Mouse (Mus musculus) ES-E14 (cell line): ENCODE measurements around the gene Actr3. TPM values are rescaled to one million over a fixed set of nuclear protein-coding genes. Genes with fewer than 3 reads are reported as not detected.

Source experiments
- DNase-seq: peaks from one replicate; pipeline ENCODE4 v3.0.0-alpha.2; 2013; ENCODE audit warnings: low read depth, low spot score
- H3K27ac ChIP-seq: 2 replicates; pipeline ENCODE4 v1.5.1; 2012; ENCODE audit warnings: low read depth, mild to moderate bottlenecking, low read length, moderate library complexity, mixed read lengths; ENCODE audit not compliant: poor library complexity, insufficient read depth, severe bottlenecking
- H3K36me3 ChIP-seq: 2 replicates; pipeline ENCODE4 v1.6.1; 2012; ENCODE audit warnings: mild to moderate bottlenecking, low read length, moderate library complexity, mixed read lengths; ENCODE audit not compliant: control insufficient read depth, poor library complexity, insufficient read depth, severe bottlenecking
- H3K4me1 ChIP-seq, 2 experiments: fragments of 150-350 bp in 1 of 2; sonication (generic) in 1 of 2; 2 replicates each; pipeline ENCODE4 v1.6.1; 2012; ENCODE audit warnings: low read length in 2 of 2, mild to moderate bottlenecking in 1 of 2, mixed read lengths in 1 of 2; ENCODE audit not compliant: control insufficient read depth in 2 of 2, insufficient read depth in 2 of 2, poor library complexity in 1 of 2
- H3K4me3 ChIP-seq, 2 experiments: fragments of 150-350 bp in 1 of 2; sonication (generic) in 1 of 2; 2 replicates each; pipeline ENCODE4 v1.5.1; 2012; ENCODE audit warnings: low read length in 2 of 2, low read depth in 1 of 2, mild to moderate bottlenecking in 1 of 2, mixed read lengths in 1 of 2; ENCODE audit not compliant: insufficient read depth in 1 of 2, poor library complexity in 1 of 2, severe bottlenecking in 1 of 2
- H3K9ac ChIP-seq: 2 replicates; pipeline ENCODE4 v1.6.1; 2012; ENCODE audit warnings: low read depth, mild to moderate bottlenecking, low read length, mixed read lengths; ENCODE audit not compliant: poor library complexity, insufficient read depth, severe bottlenecking
- H3K9me3 ChIP-seq: fragments of 150-350 bp; sonication (generic); 2 replicates; pipeline ENCODE4 v1.6.1; 2012; ENCODE audit warnings: low read depth, mild to moderate bottlenecking, low read length; ENCODE audit not compliant: control insufficient read depth, insufficient read depth
- CHD2 ChIP-seq: IDR thresholded peaks from 2 replicates; pipeline ENCODE4 v1.6.1; 2014; ENCODE audit warnings: mild to moderate bottlenecking, low read depth, low read length, inconsistent platforms
- HCFC1 ChIP-seq: IDR thresholded peaks from 2 replicates; pipeline ENCODE4 v1.6.1; 2012; ENCODE audit warnings: low read length, inconsistent platforms, borderline replicate concordance; ENCODE audit not compliant: insufficient read depth
- MAFK ChIP-seq: IDR thresholded peaks from 2 replicates; pipeline ENCODE4 v1.6.1; 2014; ENCODE audit warnings: mild to moderate bottlenecking, low read depth, low read length, inconsistent platforms; ENCODE audit not compliant: insufficient read depth
- ZC3H11A ChIP-seq: IDR thresholded peaks from 2 replicates; pipeline ENCODE4 v1.6.1; 2012; ENCODE audit warnings: low read depth, mild to moderate bottlenecking, inconsistent platforms, low read length, borderline replicate concordance
- ZNF384 ChIP-seq: IDR thresholded peaks from 2 replicates; pipeline ENCODE4 v1.6.1; 2012; ENCODE audit warnings: low read depth, low read length, inconsistent platforms
- in situ Hi-C, 2 experiments: fragments of 600-800 bp; cut with MboI; formaldehyde crosslinking; loops; one replicate each; pipeline ENCODE4 v1.15.1; 2025; ENCODE audit warnings: low sequenced_read_pairs in 2 of 2, inconsistent platforms in 1 of 2; ENCODE audit not compliant: unreplicated experiment in 2 of 2
- total RNA-seq: library from RNA; depleted of rRNA; stranded (reverse); fragments of 300-350 nt; gene quantifications from 2 replicates; pipeline ENCODE4 v1.2.3, GENCODE M21; 2012

Gene Actr3
- total RNA-seq, 1 experiment: 159 TPM

- Histone ChIP-seq H3K4me1 (no peaks in the 10 kb centered on the region), H3K9ac (no peak overlapping the region), H3K36me3 (no peaks in the 10 kb centered on the region), H3K27ac (no peak overlapping the region), H3K9me3 (no peaks in the 10 kb centered on the region), H3K4me3 (no peak overlapping the region)
- in situ Hi-C loops: no loop called here
- TF ChIP-seq HCFC1 (no peak), ZNF384 (no peak), MAFK (no peak), ZC3H11A (no peak), CHD2 (no peak)
- DNase-seq: no peak
Measured at GRCm38 (mm10) chr1:125388370-125388769, 47.2 kb downstream of the Actr3 start.

DNA sequence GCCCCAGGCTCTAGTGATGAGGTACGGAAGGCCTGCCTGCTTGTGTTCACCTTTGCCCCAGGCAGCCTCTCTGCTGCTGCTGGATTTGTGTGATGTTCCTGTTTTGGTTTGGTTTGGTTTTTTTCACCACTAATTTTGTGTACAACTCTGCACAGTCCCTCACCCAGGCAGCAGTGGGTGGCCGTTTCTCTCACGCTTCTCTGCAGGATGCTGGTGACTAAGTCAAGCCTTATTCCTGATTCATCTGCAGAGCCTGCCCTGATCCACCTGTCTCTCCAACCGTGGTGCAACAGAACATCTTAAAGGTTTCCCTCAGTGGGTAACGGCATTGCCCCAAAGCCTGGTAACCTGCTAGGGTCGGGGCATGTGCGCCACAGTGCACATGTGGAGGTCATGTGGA lies 49.3 kb downstream of the Actr3 start:
- Histone ChIP-seq H3K9ac (no peak overlapping the region), H3K36me3 (no peaks in the 10 kb centered on the region), H3K4me3 (no peak overlapping the region), H3K4me1 (no peaks in the 10 kb centered on the region), H3K27ac (no peak overlapping the region), H3K9me3 (no peaks in the 10 kb centered on the region)
- in situ Hi-C loops: no loop called here
- DNase-seq: no peak
- no peak for TF ChIP-seq CHD2
- TF ChIP-seq HCFC1: no peak
- no peak for TF ChIP-seq ZNF384
- TF ChIP-seq ZC3H11A: no peak
- no peak for TF ChIP-seq MAFK

- Histone ChIP-seq H3K27ac (no peak overlapping the region), H3K4me1 (no peaks in the 10 kb centered on the region), H3K9me3 (no peaks in the 10 kb centered on the region), H3K9ac (no peak overlapping the region), H3K4me3 (no peak overlapping the region), H3K36me3 (no peaks in the 10 kb centered on the region)
- in situ Hi-C loops: no loop called here
- peak; percentile 43 for DNase-seq
- no peak for TF ChIP-seq MAFK
- no peak for TF ChIP-seq HCFC1
- no peak for TF ChIP-seq CHD2
- no peak for TF ChIP-seq ZC3H11A
- no peak for TF ChIP-seq ZNF384
Measured at GRCm38 (mm10) chr1:125382622-125383021, 52.9 kb downstream of the Actr3 start.

DNA sequence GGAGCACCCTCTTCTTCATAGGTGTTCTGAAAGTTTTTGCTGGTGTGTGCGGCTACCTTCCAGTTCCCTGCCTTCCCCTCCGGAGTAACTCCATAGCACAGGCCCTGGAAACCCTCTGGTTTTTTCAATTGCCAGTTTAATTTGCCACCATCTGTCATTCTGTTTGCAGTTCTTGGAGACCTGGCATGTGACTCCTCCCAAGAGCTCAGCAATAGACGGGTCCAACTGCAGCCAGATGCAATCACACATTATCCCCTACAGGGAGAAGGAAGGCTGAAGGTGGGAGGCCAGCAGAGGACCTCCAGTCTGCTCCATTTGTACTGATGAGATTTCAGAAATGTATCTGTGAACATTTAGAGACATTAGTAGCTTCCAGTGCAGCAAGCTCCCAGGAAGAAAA lies 56.6 kb downstream of the Actr3 start:
- Histone ChIP-seq H3K4me3 (no peak overlapping the region), H3K4me1 (no peaks in the 10 kb centered on the region), H3K27ac (no peak overlapping the region), H3K36me3 (no peaks in the 10 kb centered on the region), H3K9me3 (no peaks in the 10 kb centered on the region), H3K9ac (no peak overlapping the region)
- TF ChIP-seq CHD2 (no peak), ZNF384 (no peak), MAFK (no peak), ZC3H11A (no peak), HCFC1 (no peak)
- in situ Hi-C loops: loop anchor here in 1 of 2 experiments (10.0 kb wide), 1 partner anchor 196 kb away; no protein-coding TSS in a partner anchor
- DNase-seq: no peak

DNA sequence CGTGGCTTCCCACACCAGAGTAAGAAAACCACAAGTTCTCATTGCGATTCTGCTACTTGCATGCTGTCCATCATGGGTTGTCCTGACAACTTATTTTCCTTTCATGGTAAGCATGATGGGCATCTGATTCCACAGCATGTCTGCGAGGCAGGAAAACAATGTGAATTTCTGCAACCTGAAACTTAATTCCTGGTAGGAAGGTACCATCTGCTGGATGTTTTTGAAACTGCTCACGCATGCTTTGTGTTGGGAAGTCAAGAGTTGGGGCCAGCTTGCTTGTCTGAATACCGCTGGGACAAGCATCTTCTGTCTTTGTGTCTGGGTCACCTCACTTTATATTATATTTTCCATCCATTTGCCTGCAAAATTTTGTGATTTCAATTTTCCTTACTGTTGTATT lies 62.7 kb downstream of the Actr3 start:
- Histone ChIP-seq H3K4me1 (no peaks in the 10 kb centered on the region), H3K9me3 (no peaks in the 10 kb centered on the region), H3K4me3 (no peak overlapping the region), H3K27ac (no peak overlapping the region), H3K36me3 (no peaks in the 10 kb centered on the region), H3K9ac (no peak overlapping the region)
- in situ Hi-C loops: loop anchor here in 1 of 2 experiments (10.0 kb wide), 1 partner anchor 202 kb away; no protein-coding TSS in a partner anchor
- TF ChIP-seq ZNF384 (no peak), HCFC1 (no peak), ZC3H11A (no peak), MAFK (no peak), CHD2 (no peak)
- no peak for DNase-seq
